Mouse (Mus musculus) embryo, embryonic 11 days (tissue): ENCODE data around the gene Lcn5.

Experiments used
- DNase-seq: peaks from one replicate; pipeline ENCODE4 v3.0.0-alpha.2; 2015

Gene Lcn5

GRCm38 (mm10) chr2:25657652-25658051, at the start of gene Lcn5:
Gene Lcn5, plus strand, starts transcription at chr2:25657952.
- DNase-seq: no peak

GRCm38 (mm10) chr2:25608671-25609070, 49.1 kb upstream of the Lcn5 start:
- no peak for DNase-seq

- no peak for DNase-seq
These were observed 41.4 kb upstream of the Lcn5 start for GRCm38 (mm10) chr2:25616398-25616797.

GRCm38 (mm10) chr2:25617578-25617977, 40.2 kb upstream of the Lcn5 start, which contains the start of gene Ccdc183:
Gene Ccdc183, minus strand, starts transcription at chr2:25617678.
- DNase-seq: no peak

GRCm38 (mm10) chr2:25620386-25620785, 37.4 kb upstream of the Lcn5 start:
- DNase-seq: no peak

GRCm38 (mm10) chr2:25620852-25621228, 36.9 kb upstream of the Lcn5 start:
- no peak for DNase-seq

GRCm38 (mm10) chr2:25621229-25622200, 36.2 kb upstream of the Lcn5 start, which contains the start of gene Tmem141:
Gene Tmem141, minus strand, starts transcription at chr2:25622005.
- DNase-seq: peak; percentile 91

- no peak for DNase-seq
These were observed 31.8 kb upstream of the Lcn5 start for GRCm38 (mm10) chr2:25625986-25626385.

- no peak for DNase-seq
These were observed 29.9 kb upstream of the Lcn5 start, which contains the start of gene Fcna for GRCm38 (mm10) chr2:25627811-25628210. Gene Fcna, minus strand, starts transcription at chr2:25628030.

GRCm38 (mm10) chr2:25628738-25629137, 29.0 kb upstream of the Lcn5 start:
- DNase-seq: no peak

GRCm38 (mm10) chr2:25633616-25634015, 24.1 kb upstream of the Lcn5 start:
- DNase-seq: no peak

GRCm38 (mm10) chr2:25634046-25634445, 23.7 kb upstream of the Lcn5 start:
- DNase-seq: no peak

GRCm38 (mm10) chr2:25639890-25640289, 17.9 kb upstream of the Lcn5 start:
- DNase-seq: peak; percentile 68

- DNase-seq: no peak
These were observed 4.8 kb upstream of the Lcn5 start, which contains the start of gene Lcn8 for GRCm38 (mm10) chr2:25652902-25653301. Gene Lcn8, plus strand, starts transcription at chr2:25653120.

GRCm38 (mm10) chr2:25654502-25654901, 3.2 kb upstream of the Lcn5 start:
- peak; percentile 4 for DNase-seq

GRCm38 (mm10) chr2:25656691-25657090, 1.1 kb upstream of the Lcn5 start:
- no peak for DNase-seq

- DNase-seq: no peak
These were observed 506 bp upstream of the Lcn5 start for GRCm38 (mm10) chr2:25657246-25657645.

- no peak for DNase-seq
These were observed 2.5 kb downstream of the Lcn5 start for GRCm38 (mm10) chr2:25660279-25660678.

GRCm38 (mm10) chr2:25661245-25661970, 3.7 kb downstream of the Lcn5 start:
- DNase-seq: no peak

GRCm38 (mm10) chr2:25663511-25663910, 5.8 kb downstream of the Lcn5 start:
- DNase-seq: peak; percentile 47

GRCm38 (mm10) chr2:25664125-25664524, 6.4 kb downstream of the Lcn5 start:
- DNase-seq: no peak

- DNase-seq: no peak
These were observed 8.8 kb downstream of the Lcn5 start for GRCm38 (mm10) chr2:25666516-25666915.

GRCm38 (mm10) chr2:25676486-25676885, 18.7 kb downstream of the Lcn5 start, which contains the start of gene Lcn6:
Gene Lcn6, plus strand, starts transcription at chr2:25676786.
- no peak for DNase-seq
